Mouse (Mus musculus): ENCODE measurements around the gene Acot12.

Gene Acot12

DNA sequence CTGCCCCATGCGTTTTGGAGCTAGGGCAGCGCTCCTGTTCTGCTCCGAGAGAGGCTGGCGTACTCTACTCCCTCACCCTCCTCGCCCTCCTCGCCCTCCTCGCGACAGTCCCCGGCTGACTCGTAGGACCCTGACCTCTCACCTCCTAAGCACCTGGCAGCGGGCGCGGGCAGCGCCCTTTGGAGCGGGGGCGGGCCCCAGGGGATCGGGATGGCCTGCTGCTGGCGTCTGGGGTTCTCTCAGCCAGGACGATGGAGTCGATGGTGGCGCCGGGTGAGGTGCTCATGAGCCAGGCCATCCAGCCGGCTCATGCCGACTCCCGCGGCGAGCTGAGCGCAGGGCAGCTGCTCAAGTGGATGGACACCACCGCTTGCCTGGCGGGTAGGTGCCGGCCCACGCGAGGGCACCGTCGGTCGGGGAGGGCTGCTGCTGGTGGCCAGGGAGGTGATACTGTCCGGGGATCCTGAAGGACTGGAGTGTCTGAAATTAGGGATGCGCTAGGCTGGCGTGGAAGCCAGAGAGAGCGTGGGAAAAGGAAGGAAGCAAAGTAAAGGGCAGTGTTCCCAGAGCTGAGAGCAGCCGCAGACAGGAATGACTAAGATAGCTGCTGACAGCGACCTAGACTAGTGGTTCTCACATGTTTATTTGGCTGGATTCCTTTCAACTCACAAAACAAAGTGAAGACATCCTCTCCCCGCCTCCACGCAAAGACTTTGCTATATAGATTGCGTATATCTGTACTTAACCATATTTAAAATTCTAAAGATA, at the start of gene Acot12:
TSS of gene Acot12 (plus strand) at position 233 of the 768 bp plus-strand sequence.
- in situ Hi-C loops (cut with MboI, MseI) = no loop called here

DNA sequence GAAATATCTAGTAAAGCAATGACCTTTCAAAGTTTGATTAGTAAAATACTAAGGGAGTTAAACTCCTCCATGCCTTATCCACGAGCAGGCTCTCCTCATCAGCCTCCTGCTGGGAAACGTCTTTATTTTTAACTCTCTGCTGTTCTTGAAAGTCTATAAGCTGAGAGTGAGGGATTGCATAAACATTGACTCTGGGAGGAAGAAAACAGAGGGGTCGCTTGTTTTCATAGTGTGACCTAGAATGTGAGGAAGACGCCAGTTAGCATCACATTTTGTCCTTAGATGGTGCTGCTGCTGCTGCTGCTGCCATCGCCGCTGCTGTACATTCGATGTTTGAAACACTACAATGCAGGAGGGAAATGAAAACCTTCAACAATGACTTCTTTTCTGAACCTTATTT, 47.7 kb upstream of the Acot12 start:
- in situ Hi-C loops (cut with MboI, MseI) = no loop called here

DNA sequence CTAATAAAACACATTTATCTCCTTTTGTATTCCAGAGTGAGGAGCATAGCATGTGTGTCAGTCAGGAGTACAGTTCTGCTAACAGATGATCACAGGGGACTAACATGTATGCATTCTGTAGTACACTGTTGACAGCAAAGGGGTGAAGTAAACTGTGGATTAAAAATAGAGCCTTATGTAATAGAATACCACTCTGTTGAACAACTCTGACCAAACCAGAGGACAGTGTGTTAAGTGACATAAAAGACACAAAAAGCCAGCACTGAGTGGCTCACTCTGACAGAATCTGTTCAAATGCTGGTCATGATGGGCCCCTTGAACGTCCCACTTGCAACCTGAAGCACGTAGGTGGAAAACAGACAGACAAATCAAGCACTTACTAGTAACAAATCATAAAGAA, 45.9 kb upstream of the Acot12 start:
- in situ Hi-C loops (cut with MboI, MseI) = no loop called here

DNA sequence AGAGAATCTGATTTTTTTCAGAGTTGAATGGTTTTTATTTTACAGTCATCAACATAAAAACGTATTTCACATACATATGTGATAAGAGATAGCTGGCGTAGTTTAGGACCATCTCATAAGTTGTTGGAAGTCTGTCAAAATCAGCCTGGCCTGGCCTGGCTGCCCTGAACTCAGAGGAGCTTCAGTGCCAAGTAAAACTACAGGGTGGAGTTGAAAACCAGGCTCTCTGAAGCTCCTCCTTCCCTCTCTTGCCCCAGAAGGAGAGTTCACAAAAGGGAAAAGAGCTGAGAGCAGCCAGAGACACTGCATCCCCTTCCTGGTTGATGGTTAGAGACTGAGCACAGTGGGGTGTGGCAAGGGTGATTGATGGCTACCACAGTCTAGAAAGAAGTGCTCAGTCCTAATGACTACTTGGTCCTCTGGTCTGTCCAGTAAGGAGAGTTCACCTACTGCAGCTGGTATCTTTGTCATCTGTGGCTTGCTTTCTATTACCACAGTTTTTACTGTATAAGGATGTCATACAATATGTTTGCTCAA, 45.1 kb upstream of the Acot12 start:
- in situ Hi-C loops (cut with MboI, MseI) = no loop called here

DNA sequence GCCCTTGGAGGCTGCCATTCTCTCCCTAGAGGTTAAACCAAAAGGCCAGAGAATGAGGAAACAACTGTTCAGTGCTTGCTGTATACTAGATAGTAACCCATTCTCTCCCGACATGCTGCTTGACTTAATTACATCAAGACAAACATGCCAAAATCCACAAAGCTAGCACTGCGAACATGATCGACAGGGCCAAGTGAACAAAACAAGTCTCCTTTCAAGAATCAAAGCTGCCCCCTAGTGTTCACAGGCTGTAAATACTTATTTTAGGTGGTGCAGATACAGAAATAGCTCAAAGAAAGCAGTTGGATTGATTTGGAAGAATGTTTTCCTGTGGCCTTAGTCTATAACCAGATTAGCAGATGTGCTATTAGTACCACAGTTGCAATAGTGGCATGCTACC, 44.3 kb upstream of the Acot12 start:
- in situ Hi-C loops (cut with MboI, MseI) = no loop called here

DNA sequence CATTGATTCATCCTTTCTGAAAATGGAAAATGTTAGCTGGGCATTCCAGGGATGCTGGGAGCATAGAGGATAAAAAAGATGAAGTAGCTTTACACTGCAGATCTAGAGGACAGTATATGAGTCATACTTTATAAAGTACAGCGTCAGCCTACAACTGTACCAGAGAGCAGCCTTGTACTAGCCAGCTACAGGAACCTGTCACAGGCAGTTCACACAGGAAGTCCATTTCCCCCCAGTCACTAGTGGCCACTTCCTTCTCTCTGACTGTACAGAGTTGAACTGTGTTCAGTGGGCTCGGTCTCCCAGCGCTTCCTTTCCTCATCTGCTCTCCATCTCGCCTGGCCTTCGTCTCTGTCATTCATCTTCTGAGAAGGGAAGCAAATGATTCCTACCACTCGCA, 39.0 kb upstream of the Acot12 start:
- in situ Hi-C loops (cut with MboI, MseI) = loop anchor here (10.0 to 25.0 kb wide), 2 partner anchors 228 to 1965 kb away; partner anchors contain the start of gene Vcan

DNA sequence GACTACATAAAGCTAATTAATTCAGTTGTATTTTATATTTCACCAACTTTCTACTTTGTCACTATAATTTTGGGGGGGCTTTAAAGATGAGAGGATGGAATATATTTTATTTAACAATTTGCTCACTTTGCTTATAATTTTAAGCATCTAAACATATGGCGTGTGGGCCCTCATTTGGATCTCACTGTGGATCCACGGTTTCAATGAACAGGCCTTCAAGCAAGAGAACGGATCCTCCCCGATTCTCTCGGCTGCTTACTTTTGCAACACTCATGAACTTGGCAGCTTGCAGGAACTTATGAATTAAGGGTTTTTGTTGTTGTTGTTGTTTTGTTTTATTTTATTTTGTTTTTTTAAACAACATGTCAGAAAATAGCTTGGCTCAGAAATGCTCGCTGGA, 21.8 kb upstream of the Acot12 start:
- in situ Hi-C loops (cut with MboI, MseI) = loop anchor here (10.0 to 25.0 kb wide), 2 partner anchors 345 to 1982 kb away; partner anchors contain the start of gene Vcan

DNA sequence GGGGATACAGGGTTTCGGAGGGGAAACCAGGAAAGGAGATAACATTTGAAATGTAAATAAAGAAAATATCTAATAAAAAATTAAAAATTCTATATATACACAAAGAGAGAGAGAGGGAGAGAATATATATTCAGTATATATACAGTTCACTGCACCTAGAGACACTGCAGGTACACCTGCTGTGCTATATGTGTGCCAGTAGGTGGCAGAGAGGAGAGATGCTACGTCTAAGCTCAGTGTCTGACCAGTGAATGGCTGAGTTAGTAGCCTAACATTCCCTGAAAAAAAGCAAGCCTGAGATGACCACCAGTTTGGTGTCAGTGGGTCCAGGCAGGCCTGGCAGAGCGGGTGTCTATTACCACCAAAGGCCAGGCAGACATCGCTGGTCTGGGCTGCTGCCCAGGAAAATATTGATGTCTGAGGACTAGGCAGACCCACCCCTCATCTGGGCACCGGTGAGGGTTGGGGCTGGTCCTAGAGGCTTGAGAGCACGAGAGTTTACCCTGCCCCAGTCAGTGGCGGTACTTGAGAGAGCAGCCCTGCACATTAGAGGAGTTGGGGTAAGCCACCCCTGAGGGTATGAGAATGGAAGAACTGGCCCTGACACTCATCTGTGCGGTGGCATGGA, 18.1 kb upstream of the Acot12 start:
- in situ Hi-C loops (cut with MboI, MseI) = loop anchor here (25.0 kb wide), 1 partner anchor 1986 kb away; the partner anchor contains the start of gene Vcan

DNA sequence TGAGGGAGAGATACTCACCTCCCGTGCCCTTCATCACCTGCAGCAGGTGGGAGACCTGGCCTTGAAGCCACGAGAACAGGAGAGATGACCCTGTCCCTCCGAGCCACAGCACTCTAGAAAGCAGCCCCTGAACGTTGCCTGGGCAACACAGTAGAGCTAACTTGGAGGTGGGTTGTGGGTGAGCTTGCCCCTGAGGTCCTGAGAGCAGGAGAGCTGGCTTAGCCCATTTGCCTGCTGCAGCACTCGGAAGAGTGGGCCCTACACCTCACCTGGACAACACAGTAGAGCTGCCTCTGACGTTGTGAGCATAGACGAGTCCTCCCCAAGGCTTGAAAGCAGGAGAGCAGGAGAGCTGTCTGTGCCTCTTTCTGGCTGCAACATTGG, 17.6 kb upstream of the Acot12 start:
- in situ Hi-C loops (cut with MboI, MseI) = loop anchor here (25.0 kb wide), 1 partner anchor 1986 kb away; the partner anchor contains the start of gene Vcan

DNA sequence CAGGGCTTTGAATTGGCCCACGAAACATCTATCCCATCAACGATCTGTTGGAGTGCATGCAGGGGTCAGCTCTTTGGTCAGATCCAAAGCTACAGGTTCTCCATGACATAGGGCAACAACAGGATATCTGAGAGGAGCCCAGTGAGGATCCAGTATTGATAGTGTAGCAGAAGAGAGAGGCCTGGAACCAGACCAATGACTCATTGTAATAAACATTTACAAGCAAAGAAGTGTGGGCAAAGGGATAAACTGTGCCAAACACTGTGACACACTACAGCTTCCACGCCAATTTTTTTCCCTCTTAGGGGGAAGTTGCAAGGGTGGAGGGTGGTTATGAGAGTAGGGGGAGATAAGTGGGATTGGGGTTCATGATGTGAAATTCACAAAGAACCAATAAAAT, 17.1 kb upstream of the Acot12 start:
- in situ Hi-C loops (cut with MboI, MseI) = loop anchor here (25.0 kb wide), 1 partner anchor 1987 kb away; the partner anchor contains the start of gene Vcan

DNA sequence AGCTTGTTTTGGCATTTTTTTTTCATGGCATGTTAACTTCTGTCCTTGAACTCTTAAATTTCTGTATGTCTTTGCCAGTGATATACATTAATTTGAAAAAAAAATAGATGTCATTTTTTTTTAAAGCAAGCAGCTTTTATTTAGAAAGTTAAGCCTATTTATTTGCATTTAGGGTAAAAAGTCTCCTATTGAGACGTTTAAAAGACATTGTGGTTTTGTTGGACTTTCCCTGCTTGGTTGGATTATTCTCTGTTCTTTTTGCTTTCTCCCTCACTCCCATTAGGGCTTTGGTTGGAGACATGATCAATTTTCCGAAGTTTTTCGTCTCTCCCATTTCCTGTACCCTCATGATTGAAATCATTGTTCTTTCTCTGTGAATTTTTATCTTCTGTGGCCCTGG, 16.2 kb upstream of the Acot12 start:
- in situ Hi-C loops (cut with MboI, MseI) = no loop called here

DNA sequence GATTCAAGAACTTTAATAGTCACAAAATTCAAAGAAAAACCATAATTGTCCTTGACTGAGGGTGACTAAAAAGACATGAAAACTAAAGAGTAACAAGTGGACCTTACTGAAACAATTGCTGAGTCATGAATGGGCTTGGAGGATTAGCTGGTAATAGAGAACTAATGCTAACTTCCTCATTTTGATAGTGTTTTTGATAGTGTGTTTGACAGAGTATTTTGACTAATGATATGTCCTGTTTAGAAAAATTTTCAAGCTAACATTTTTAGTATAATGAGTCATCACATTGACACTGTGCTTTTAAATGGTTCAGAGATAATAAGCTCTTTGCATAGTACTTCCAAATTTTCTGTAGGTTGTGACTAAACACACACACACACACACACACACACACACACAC, 13.4 kb upstream of the Acot12 start:
- in situ Hi-C loops (cut with MboI, MseI) = no loop called here

DNA sequence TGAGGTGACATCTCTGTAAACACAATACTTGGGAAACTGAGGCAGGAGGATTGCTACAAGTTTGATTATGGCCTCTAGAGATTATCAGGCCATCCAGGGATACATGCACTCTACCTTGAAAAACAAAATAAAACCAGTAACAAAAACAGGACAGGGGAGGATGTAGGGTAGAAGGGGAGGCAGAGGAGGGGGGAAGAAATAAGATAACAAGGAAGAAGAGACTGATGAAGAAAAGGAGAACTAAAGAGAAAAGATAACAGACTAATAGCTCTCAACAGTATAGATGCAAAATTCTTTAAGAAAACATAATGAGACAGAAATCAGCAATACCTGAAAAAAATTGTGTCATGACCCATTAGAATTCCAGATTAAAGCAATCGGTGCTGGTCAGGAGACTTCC, 4.1 kb upstream of the Acot12 start:
- in situ Hi-C loops (cut with MboI, MseI) = no loop called here

DNA sequence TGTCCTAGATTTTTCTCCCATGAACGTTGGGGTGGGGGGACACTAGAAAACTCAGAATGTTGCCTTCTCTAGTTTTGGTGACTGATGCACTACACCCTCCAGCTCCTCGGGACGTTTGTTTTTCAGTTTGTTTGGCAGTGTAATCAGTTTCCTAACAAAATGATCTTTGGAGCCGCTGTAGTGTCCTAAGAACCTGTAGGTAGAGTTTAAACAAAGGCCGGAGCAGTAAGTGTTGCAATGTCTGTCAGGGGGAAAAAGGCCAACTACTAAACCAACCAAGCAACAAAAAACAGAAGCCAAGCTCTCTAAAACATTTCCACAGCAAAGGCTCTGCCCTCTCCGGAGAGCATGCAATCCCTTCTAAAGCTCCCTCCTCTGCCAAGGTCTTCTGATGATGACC, 461 bp upstream of the Acot12 start:
- in situ Hi-C loops (cut with MboI, MseI) = no loop called here

DNA sequence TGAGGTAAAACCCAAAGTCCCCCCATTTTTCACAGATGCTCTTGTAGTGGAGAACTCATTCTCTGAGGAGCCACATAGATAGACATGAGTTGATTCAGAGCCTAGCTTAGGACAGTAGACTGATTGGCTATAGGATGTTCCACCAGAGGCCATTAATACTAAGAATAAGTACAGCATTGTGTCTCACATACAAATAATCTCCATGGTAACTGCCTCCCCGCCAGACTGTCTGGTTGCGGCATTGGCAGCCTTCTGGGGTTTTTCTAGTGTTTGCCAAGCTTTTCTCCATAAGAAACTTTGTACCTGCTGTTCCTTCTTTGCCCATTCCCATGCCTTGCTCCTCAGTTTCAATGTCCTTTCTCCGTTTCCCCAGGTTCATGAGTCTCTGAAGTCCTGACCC, 1.9 kb downstream of the Acot12 start:
- in situ Hi-C loops (cut with MboI, MseI) = no loop called here

DNA sequence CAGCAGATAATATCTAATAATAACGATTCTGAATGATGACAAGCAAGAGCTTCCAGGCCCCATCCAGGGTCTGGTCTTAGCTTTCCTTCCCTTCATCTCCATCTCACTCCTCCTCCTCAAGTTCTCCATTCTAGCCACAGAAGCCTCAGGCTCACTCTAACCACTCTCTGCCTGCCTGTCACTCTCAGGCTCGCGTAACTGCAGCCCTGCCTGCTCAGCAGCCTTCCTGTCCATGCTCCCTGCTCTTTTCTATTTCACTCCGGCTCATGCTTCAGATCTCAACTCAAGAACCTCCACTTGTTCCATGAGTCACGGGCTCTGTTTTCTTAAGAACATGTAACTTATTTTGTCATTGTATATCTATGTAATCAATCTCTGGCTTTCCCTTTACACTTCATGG, 5.2 kb downstream of the Acot12 start:
- in situ Hi-C loops (cut with MboI, MseI) = no loop called here

DNA sequence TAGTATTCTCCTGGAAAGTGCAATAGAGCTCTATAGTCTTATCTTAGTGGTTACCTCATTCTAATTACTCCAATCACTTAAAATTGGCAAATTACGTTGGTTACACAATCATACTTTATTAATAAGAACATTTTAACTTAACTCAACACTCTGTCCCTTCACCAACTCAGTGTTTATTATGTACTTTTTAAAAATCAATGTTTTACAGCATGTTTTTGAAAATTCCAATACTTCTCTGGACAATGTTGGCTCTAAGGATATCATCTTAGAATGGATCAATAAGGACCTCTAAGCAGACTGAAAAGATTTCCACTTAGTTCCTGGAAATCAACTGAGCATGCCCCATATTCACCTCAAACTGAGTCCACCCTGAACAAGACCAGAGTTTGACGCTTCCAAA, 7.1 kb downstream of the Acot12 start:
- in situ Hi-C loops (cut with MboI, MseI) = no loop called here

DNA sequence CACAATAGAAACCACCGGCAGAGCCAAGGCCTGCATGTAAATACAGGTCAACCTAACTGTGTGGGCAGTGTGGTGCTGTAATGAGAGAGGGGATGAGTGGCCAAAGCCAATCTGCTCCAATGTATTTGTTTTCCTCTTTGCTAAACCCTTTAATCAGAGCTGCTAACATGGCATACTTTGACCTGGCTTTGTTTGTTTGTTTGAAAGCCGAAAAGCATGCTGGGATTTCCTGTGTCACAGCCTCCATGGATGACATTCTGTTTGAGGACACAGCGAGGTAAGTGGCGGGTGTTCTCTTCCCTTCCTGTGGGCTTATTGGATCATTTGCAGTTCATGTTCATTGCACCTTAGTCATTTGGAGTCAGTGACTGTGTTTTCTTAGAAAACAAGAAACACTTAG, 8.7 kb downstream of the Acot12 start:
- in situ Hi-C loops (cut with MboI, MseI) = no loop called here

DNA sequence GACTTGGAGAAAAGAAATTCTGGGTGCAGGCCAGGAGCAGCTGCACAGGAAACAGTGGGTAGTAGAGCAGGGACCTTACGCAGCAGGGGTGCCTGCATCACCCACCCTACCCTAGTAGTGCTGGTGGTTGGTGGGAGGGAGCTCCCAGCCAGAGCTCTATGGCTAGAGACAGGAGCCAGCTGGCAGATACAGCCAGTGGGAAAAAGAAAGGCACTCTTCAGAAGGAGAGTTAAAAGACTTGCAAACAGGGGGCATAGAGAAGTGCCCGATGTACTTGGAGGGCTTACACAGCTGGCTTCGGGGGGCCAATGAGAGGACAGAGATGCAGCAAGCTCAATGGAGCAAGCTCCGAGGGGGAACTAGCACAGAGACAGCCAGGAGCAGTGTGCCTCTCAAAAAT, 12.4 kb downstream of the Acot12 start:
- in situ Hi-C loops (cut with MboI, MseI) = no loop called here

DNA sequence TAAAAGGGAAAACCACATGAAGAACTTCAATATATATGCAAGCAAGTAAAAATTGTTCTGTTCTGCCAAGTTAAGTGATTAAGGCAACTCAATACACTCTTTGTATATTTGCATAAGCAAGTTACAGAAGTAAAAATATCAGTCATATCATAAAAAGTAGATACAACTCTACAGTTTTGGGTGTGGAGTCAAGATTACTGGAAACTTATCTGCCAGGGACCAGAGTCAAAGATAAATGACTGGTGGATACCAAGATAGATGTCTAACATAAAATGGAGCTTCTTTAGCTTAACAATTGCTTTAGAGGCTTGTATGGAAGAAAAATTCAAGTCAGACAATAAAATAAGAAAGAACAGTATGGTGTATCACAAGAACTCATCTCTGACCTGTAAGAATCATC, 13.4 kb downstream of the Acot12 start:
- in situ Hi-C loops (cut with MboI, MseI) = no loop called here

DNA sequence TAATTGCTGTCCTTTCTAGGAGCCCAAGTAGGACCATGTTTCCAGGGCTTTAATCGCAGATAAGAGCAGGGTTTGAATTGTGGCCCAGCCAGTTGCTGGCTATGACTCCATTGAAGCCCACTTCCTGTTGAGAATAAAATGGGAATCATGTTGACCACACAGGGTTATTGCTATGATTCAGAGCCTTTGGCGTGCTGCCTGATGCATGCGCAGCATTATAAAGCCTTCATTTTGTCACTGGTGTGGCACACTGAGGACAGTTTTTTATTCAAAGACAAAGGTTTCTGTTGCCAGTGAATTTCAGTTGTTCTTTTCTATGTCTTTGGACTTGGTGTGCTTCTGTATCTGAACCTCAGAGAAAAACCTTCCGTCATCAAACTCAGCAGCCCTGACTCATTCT, 14.9 kb downstream of the Acot12 start:
- in situ Hi-C loops (cut with MboI, MseI) = no loop called here

DNA sequence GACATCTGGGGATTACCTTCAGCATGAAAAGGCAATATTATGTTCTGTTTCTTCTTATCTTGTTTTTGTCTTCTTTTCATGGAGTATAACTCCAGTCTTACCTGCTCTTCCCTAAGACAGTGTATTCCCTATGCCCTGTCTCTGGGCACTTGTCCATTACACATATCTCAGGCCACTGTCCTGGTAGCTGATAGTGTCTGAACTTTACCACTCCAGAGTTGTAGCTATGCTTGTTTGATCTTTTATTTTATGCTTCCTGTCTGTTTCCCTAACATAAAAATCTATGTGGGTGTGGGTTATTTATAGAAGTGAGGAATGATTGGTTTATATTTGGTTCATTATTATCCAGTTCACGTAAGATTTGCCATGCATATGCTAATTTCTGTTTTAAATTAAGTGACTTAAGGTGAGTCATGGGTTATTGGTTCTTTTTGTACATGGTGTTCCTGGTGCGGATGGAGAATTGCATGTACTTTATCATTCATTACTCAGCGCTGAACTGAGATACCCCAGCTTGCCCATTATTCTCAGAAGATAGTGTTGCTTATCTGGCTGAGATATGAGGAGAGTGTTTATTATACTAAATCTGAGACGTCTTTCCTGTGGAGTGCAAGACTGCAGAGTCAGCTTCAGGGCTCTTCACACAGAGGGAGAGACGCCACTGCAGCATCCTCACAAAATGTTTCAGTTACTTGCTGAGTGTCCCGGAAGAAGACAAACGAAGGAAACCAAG, 17.2 kb downstream of the Acot12 start:
- in situ Hi-C loops (cut with MboI, MseI) = no loop called here

Data from regulatory T cell (primary cell).